Mouse (Mus musculus): ENCODE data around the gene Padi6.
A peak's percentile ranks its signal among the peaks of the same experiment; 100 is the strongest.

The Padi6 gene

DNA sequence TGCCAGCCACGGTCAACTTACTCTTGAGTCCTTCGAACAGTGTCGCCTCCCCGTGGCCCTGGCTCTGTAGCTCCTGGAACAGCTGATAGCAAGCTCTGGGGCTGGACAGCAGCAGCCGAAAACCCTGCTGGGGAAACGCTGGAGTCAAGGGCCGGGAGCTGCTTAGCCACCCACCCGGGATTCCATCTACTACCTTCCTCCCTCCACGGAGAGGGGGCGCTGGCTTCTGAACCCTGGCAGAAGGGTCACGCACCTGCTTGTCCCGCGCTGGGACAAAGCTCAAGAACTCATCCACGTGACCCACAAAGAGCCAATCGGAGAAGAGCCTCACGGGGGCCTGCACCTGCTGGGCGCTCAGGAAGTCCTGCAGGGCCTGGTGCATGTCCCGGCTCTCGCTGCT is 7.9 kb upstream of the Padi6 start:
- no peak for DNase-seq (ENCODE audit: low read depth, low spot score)

DNA sequence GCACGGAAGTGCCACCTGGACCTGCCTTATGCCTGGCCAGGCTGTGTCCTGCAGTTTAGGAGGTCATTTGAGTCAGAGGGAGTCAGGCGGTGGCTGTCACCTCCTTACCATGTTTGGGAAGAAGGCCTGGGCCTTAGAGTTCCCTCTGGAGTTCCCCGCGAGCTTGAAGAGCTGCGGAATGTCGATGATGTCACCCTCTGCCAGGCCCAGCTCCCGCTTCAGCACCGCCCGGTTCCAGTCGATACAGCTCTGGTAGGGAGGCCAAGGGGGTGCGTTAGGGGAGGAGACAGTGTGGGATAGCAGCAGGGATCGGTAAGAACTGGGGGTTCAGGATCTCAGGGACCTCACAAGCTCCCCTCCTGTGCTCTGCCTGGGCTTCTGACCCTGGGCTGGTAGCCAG is 5.5 kb upstream of the Padi6 start:
- no peak for DNase-seq (ENCODE audit: low read depth, low spot score)

DNA sequence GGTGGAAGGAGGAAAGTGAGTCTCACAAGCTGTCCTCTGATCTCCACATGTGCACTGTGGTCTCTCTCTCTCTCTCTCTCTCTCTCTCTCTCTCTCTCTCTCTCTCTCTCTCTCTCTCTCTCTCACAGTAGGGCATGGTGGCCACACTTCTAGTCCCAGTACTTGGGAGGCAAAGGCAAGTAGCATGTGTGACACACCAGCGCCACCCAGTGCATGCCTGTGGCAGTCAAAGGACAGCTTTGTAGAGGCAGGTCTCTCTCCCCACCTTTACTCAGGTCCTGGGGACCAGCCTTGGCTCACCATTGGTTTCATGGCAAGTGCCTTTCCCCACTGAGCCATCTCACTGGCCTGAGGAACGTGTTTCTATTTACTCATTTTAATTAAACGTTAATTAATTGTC is 2.2 kb upstream of the Padi6 start:
- DNase-seq (ENCODE audit: low read depth, low spot score) = peak; percentile 74

DNA sequence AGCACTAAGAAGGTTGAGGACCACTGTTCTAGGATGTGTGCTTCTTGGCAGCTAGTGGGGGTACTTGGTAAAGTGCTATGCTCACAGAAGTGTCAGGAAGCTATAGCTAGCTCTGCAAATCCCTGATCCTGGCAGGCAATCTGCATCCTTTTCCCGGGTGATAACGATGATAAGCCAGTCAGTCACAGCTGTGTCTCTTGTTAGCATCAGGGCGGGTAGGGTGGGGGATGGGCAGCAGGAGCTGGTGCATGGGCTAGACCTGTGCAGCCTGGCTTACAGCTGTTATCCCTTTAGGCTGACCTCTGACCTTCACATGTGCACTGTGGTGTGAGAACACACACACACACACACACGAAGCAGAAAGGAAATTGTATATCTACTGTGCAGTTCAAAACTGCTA is 643 bp upstream of the Padi6 start:
- DNase-seq (ENCODE audit: low read depth, low spot score) = no peak

DNA sequence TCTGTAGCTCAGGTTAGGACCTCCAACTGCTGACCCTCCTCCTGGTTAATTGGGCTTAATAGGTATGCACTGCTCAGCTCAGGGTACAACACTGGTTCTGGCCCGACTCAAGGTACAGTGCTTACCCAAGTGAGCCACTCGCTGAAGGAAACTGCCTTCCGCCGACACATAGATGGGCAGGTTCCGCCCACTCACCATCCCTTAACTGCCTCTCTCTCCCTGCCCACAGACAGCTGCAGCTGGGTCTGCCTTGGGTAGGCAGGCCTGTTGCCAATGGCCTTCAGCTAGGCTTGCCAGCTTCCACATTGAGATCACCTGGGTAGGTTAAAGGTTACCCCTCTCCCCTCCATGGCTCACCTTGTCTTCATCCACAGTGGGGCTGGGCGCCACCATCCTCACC is 1.0 kb downstream of the Padi6 start:
- peak; percentile 47 for DNase-seq (ENCODE audit: low read depth, low spot score)

DNA sequence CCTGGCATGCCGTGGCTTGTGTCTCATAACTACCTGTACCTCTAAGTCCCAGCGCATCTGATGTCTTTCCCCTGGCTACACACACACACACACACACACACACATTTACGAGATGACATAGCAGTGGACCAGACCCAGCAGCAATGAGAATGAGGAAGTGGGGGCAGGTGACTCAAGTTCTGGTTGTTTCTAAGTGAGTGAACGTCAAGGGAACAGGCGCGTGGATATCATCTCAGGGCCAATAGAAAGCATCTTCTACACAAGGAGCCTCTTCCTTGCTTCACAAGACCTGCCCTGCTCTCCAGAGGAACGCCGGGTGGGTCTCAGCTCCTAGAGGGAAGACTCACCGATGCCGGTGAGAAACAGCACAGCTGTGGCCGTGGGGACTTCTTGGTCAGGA is 1.8 kb downstream of the Padi6 start:
- no peak for DNase-seq (ENCODE audit: low read depth, low spot score)

DNA sequence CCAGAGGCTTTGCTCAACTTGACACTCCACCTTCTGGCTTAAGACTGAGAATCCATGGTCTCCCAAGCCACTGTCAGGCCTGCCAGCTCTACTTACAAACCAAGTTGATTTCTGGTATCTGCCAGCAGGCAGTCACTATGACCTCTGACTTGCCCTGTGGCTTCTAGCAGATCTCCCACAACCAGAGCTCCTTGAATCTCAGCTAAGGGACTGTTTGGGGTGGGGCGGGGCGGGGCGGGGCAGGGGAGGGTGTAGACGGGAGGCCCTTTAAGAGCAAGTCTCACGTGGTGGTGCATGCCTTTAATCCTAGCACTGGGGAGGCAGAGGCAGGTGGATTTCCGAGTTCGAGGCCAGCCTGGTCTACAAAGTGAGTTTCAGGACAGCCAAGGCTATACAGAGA is 9.6 kb downstream of the Padi6 start:
- no peak for DNase-seq (ENCODE audit: low read depth, low spot score)

DNA sequence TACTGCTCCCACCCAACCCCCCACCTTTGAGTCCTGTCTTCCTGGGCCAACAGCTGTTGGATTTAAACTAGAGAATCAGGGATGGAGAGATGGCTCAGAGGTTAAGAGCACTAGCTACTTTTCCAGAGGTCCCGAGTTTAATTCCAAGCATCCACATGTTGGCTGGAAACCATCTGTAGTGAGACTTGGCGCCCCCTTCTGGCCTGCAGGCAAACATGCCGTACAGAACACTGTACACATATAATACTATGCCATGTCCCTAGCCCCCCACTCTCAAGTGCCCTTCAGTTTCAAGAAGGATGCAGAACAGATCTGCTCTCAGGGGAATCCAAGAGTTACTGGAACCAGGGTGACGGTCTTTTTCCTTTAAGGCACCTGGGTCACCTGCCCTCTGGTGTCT is 10.8 kb downstream of the Padi6 start:
- DNase-seq (ENCODE audit: low read depth, low spot score) = no peak

DNA sequence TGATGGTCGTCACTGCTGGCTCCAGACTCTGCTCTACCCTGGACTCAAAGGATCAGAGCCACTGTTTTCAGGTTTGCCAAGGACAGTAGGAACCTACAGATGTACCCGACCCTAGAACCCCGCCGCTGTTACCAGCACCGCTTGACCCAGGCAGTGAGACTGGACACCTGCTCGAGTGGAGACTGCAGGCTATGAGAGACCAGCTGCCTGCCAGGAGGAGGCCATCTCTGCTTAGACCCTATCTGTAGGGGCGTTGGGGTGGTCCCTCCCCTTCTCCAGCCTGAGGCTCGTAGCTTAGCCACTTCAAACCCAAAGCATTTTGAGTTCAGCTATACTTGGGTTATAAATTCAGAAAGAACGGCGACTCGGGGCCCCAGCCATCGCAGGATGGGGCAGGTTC is 15.5 kb downstream of the Padi6 start:
- DNase-seq (ENCODE audit: low read depth, low spot score) = no peak

DNA sequence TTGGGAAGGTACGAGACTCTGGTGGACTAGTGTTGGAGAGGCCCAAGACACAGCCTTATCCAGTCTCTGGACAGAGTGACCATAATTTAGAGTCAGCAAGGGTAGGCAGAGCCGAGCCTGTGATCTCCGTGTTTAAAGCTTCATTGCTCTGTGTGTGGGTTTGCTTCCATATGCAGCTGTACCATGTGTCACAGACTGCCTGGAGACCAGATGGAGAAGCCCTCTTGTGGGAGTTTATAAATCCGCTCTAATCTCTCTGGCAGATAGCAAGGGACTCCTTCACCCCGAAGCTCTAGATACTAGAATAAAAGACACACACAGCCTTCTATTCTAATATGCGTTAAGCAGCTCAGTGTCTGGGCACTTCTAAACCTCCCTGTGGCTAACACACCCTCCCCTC is 17.7 kb downstream of the Padi6 start:
- DNase-seq (ENCODE audit: low read depth, low spot score) = peak; percentile 76

DNA sequence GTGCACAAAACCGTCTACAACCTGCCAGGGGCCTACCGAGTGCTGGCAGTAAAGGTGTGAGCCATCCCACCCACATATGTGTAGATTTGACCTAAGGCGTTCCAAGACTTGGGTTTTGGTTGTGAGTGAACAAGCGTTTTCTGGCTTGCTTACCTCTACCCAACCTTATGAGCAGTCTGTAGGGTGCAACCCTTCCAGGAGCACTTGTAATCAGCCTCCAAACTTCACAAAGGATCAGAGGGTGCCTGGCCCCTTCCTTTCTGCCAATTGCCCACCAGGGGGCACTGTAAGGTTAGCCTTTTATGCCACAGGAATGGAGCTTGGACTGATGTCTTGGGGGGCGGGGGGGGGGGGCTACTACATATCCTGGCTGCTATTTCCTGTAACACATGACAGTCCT is 18.6 kb downstream of the Padi6 start:
- peak; percentile 59 for DNase-seq (ENCODE audit: low read depth, low spot score)

DNA sequence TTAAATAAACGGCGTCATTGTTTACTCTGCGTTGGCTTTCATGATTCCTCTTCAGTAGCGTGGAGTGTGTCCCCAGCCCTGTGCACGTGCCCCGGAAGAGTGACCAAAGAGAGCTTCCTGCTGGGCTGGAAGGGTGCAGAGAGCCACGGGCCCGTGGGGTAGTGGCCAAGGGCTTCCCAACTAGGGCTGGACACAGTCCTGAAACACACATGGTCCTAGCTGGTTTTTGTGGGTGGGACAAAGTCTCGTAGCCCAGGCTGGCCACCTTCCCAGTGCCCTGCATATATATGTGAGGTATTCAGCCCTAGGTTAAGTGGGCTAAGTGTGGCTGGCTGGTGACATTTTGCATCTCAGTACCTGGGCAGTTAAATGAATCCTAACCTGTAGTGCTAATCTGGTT is 19.3 kb downstream of the Padi6 start:
- no peak for DNase-seq (ENCODE audit: low read depth, low spot score)

DNA sequence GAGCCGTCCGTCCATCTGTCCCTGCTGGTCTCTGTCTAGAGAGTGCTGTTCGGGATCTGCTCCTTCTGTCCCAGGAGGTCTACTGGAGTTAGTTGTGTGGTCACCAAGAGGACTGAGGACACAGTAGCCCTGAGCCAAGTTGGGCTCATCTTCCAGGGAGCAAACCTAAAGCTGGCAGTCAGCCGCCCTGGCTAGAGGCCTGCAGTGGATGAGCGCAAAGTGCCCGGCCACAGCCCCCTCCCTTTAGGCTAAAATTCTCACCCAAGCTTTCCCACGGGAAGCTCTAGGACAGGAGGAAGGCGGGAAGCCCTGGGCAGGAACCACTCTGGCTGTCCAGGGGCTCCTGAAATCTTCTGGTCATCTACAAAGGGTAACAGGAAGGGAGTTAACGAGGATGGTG is 19.7 kb downstream of the Padi6 start:
- no peak for DNase-seq (ENCODE audit: low read depth, low spot score)

DNA sequence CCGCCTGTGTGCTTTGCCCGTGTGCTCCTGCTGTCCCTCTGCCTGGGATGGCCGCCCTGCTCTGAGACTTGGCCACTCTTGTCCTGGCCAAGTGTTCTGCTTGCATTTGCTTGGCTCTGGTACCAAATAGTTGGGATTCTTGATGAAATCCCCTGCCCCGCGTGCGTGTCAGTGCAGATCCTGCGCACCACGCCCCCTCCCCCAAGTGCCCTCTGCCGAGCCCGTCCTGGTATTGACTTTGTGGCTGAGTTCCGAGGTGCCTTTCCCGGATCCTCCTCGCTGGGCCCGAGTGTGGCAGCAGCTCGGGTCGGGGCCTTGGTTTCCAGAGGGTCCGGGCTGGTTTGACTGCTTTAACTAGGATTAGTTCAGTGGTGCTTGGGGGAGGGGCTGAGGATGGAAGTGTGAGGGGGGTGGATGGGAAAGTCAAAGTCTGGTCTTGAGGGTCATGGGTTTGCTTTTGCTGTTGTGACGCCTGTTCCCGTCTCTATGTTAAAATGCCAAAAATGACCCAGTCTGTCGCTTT is 20.4 kb downstream of the Padi6 start:
- DNase-seq (ENCODE audit: low read depth, low spot score) = no peak

DNA sequence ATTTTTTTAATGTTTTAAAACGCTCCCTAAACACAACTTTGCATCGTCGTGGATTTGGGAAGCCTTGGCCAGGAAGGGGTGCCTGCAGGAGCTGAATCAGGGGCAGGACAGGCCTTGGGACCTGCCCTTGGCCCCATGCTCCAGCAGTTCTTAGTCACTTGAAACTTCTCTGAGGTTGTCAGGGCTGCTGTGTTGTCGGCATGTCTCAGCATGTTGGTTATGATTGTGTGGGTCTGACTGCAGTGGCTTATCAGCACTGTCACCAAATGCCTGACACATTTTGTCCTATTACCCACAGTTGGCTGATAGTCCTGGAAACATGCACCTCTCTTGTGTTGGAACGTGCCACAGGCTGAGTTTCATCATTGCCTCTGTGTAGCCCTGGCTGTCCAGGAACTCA is 22.4 kb downstream of the Padi6 start:
- no peak for DNase-seq (ENCODE audit: low read depth, low spot score)

DNA sequence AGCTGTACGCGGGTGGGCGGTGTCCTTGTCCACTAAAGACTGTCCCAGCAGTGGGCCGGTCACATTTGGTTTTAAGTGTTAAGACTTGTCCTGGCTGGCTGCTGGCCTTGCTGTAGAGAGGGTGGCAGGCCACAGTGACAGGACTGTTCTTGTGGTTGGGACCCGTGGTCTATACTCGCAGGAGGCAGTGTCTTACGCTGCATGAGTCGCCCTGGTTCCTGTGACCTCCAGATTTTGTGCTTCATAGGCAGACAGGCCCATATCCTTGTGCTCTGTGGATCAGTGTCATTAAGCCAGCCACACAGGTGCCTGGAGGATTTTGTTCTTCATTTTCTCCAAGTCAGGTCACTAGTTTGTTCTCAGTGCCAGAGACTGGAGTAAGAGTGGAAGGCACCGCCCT is 24.0 kb downstream of the Padi6 start:
- no peak for DNase-seq (ENCODE audit: low read depth, low spot score)

DNA sequence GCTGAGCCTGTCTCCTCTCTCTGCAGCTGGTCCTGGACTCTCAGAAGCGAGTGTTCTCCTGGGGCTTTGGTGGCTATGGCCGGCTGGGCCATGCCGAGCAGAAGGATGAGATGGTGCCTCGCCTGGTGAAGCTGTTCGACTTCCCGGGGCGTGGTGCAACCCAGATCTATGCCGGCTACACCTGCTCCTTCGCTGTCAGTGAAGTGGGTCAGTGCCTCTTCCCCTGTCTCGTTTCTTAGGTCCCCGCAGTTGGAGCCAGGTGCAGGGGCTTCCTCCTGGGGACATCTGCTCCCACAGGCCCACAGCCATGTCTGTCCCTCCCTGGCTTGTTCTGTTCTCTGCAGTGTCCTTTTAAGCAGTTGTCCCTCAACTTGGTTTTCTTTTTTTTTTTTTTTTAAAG is 25.4 kb downstream of the Padi6 start:
- DNase-seq (ENCODE audit: low read depth, low spot score) = no peak

DNA sequence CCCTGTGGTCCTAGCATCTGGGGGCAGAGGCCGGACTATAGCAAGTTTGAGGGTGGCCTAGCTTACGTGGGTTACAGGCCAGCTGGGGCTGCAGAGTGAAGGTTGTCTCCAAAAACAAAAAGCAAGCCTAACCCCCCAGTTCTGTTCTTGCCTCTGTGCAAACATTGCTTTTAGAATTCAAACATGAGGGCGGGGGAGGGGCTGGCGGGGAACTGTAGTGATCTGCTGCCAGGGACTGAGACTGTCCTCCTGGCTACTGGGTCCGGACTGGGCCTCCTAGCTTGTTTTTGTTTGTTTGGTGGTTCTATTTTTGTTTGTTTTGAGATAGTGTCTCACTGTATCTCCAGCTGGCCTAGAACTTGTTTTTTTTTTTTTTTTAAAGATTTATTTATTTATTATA is 27.9 kb downstream of the Padi6 start:
- no peak for DNase-seq (ENCODE audit: low read depth, low spot score)

DNA sequence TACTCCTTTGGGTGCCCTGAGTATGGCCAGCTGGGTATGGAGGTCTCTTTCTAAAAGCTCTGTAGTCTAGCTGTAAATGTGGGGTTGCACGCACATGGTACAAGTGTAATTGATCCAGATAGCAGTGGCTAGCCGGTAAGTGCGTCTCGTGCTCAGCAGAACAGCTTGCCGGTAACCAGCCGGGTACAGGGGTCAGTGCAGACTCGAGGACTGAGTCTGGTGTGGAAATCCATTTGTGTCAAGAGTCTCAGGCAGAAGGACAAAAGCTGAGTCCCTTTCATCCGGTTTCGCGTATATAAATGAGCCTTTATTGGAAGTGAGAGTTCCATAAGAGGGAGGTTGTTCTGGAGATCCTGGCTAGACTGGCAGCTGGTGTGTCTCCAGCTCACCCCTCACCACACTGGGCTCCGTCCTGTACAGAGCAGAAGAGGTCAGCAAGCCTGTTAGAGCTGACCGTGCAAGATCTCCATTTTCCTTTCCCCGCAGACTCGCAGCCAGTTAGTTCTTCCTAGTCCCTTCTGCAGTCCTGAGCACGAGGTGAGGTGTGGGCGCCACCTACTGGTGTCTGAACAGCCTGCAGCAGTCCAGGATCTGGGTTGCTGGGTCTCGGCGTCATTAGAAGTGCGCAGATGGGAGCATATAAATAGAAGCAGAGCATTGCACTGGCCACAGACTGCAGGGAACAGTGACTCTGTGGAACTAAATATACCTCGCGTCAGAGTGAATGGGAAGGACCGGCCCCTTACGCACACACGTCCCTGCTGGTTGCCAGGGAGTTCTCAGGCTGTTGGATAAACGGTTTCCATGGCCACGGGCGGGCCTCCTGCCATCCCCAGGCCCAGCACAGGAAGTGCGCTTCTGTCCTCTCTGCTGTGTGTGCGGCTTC is 28.7 kb downstream of the Padi6 start:
- DNase-seq (ENCODE audit: low read depth, low spot score) = peak; percentile 99

DNA sequence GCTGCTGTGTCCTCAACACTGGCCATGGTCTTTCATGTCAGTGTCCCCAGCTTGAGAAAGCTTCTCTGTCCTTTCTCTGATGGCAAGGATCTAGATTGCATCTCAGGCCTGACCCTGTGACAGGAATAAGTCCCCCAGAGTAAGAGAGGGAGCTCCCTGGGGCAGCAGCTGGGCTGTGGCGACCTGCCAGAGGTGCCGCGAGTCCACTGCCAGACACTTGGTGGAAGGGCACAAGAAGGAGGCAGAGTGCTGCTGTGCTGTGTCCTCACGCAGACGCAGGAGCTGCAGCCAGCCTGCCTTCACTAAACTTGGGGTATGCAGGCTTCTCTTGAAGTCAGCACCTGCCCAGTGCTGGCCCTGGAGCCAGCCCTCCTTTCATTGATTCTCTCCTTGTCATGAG is 31.1 kb downstream of the Padi6 start:
- no peak for DNase-seq (ENCODE audit: low read depth, low spot score)

DNA sequence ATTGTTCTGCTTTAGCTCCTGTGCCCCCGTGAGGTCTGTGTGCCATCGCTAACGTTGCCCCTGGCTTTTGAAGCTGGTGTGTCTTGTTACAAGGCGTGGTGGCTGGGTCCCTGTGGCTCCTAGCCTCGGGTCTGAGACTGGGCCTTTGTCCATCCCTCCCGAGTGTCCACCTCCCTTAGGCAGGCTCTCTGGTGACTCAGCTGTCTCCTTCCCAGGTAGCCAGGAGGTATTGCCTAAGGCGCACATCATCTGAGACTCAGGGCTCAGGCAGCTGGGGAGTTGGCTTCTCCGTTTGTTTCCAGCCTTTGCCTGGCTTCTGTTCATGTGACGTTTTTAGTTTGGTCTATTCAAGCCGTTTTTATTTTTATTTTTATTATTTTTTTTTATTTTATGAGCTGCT is 31.7 kb downstream of the Padi6 start:
- DNase-seq (ENCODE audit: low read depth, low spot score) = peak; percentile 42

DNA sequence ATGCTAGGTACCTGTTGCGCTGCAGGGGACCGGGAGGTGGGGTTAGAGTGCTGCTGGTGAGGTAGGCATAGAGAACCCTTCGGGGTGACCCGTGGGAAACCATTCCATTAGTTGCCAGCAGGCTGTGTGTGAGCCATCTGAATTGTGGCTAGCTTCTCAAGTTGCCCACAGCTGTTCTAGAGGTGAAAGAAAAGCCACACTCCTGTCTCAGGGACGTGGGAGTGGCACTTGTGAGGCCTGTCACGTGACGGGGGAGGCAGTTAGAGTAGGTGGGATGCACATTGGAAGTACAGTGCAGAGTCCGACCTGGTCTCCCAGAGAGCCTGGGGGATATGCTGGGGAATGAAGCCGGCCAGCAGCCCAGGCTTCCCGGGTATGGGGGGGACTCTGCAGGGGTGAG is 32.8 kb downstream of the Padi6 start:
- no peak for DNase-seq (ENCODE audit: low read depth, low spot score)

DNA sequence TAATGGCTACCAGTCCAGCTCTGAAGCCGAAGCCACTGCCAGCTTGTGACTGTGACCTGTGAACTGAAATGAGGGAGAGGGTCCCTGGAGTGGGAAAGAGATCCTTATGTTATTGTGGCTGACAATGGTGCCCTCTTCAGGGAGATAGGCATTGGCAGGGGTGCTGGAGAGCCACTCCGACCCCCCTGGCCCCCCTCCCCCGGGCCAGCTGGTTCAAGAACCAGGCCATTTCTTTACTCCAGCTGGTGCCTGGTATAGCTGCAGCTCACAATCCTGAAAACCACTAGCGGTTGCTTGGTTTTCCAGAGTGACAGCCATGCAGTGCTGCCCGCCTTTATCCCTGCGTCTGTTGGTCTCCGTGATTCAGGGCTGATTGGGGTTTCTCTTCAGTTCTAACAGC is 33.3 kb downstream of the Padi6 start:
- DNase-seq (ENCODE audit: low read depth, low spot score) = no peak
